Mouse (Mus musculus) megakaryocyte-erythroid progenitor cell, adult 5-6 weeks (primary cell): ENCODE results near the gene Mrvi1. TPM values are rescaled to one million over a fixed set of nuclear protein-coding genes. Genes with fewer than 3 reads are reported as not detected.

Experiments used
- total RNA-seq, 2 experiments: library from RNA; stranded (forward) in 1 of 2; stranded (reverse) in 1 of 2; fragments of 200-1000, 215-1000 nt in 1 of 2; fragments of >200 nt in 1 of 2; fragmentation: Nextera tagmentation in 1 of 2; gene quantifications; 2 replicates each; pipeline ENCODE4 v1.2.3; 2014 to 2017

The Mrvi1 gene
- total RNA-seq, 2 experiments from 2014 or later: 0.98 TPM; not detected in 1

Other genes starting within 250 kb of the Mrvi1 start
- gene Ampd3, start 214.3 kb downstream of the Mrvi1 start, total RNA-seq (2014; fragmentation: Nextera tagmentation): 66.1 and 83.1 TPM in 2 replicates
- 30.8 and 52.2 TPM in 2 replicates for gene Ampd3, start 214.3 kb downstream of the Mrvi1 start, total RNA-seq (2017)
- 42.5 and 67.4 TPM in 2 replicates for gene Rnf141, start 138.0 kb downstream of the Mrvi1 start, total RNA-seq (2014; fragmentation: Nextera tagmentation)
- gene Rnf141, start 138.0 kb downstream of the Mrvi1 start, total RNA-seq (2017): 37.1 and 54.9 TPM in 2 replicates
- gene Lyve1, start 119.2 kb downstream of the Mrvi1 start, total RNA-seq (2014; fragmentation: Nextera tagmentation): not detected in 2 replicates
- not detected in 2 replicates for gene Lyve1, start 119.2 kb downstream of the Mrvi1 start, total RNA-seq (2017)
- 44.0 and 50.2 TPM in 2 replicates for gene Ctr9, start 46.5 kb upstream of the Mrvi1 start, total RNA-seq (2014; fragmentation: Nextera tagmentation)
- gene Ctr9, start 46.5 kb upstream of the Mrvi1 start, total RNA-seq (2017): 68.1 and 79.3 TPM in 2 replicates
- 632 and 734 TPM in 2 replicates for gene Eif4g2, start 100.6 kb upstream of the Mrvi1 start, total RNA-seq (2014; fragmentation: Nextera tagmentation)
- gene Eif4g2, start 100.6 kb upstream of the Mrvi1 start, total RNA-seq (2017): 781 and 891 TPM in 2 replicates